Mouse (Mus musculus) erythroblast, embryonic 14.5 days (primary cell): ENCODE measurements around the gene Ticrr. TPM values are rescaled to one million over a fixed set of nuclear protein-coding genes. Genes with fewer than 3 reads are reported as not detected.

Experiments
- H3K27me3 ChIP-seq: 2 replicates; pipeline ENCODE4 v1.6.1; 2012; ENCODE audit warnings: inconsistent platforms; ENCODE audit not compliant: control insufficient read depth
- H3K36me3 ChIP-seq: 2 replicates; pipeline ENCODE4 v1.6.1; 2012; ENCODE audit warnings: mild to moderate bottlenecking, inconsistent platforms; ENCODE audit not compliant: control insufficient read depth
- H3K4me1 ChIP-seq: 2 replicates; pipeline ENCODE4 v1.6.1; 2012; ENCODE audit warnings: inconsistent platforms; ENCODE audit not compliant: control insufficient read depth
- H3K4me3 ChIP-seq: replicated peaks from 2 replicates; pipeline ENCODE3; 2012; ENCODE audit warnings: moderate library complexity, mild to moderate bottlenecking, inconsistent platforms
- H3K9me3 ChIP-seq: 2 replicates; pipeline ENCODE4 v1.6.1; 2012; ENCODE audit warnings: low read length, inconsistent platforms, mixed read lengths; ENCODE audit not compliant: control insufficient read depth
- GATA1 ChIP-seq: IDR thresholded peaks from 2 replicates; pipeline ENCODE4 v1.6.1; 2012; ENCODE audit warnings: low read length, inconsistent platforms, mixed read lengths
- TAL1 ChIP-seq: IDR thresholded peaks from 3 replicates; pipeline ENCODE4 v1.6.1; 2012; ENCODE audit warnings: low read length, inconsistent platforms, mixed read lengths
- polyA plus RNA-seq: library from polyadenylated mRNA; stranded (reverse); fragments of >175 nt; gene quantifications from 2 replicates; pipeline ENCODE4 v1.2.3, GENCODE M21; 2012

Gene Ticrr
- polyA plus RNA-seq, 1 experiment: 1.7 TPM

DNA sequence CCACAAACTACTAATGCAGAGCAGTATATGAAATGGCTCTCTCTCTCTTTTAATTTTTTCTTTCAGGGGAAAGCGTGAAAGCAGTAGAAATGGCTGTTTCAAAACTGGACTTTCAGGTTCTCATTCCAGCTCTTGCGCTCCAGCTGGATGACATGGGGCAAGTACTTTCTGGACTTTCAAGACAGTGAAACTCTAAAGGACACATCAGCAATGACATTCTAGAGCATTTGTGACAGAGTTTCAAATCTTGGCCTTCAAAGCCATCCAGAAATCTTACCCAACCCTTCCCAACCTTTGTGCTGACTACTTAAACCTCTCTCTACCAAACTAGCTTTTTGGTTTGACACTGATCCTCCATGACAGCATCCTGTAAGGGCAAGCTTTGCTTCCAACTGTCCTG lies 78.9 kb downstream of the Ticrr start:
- no peak for TF ChIP-seq TAL1
- no peak for TF ChIP-seq GATA1
- Histone ChIP-seq H3K9me3 (no peaks in the 10 kb centered on the region), H3K36me3 (no peaks in the 10 kb centered on the region; the same call in 1 of the 2 replicates), H3K4me1 (peaks cover 10% of the 10 kb centered on the region), H3K4me3 (no peak overlapping the region), H3K27me3 (no peaks in the 10 kb centered on the region)

DNA sequence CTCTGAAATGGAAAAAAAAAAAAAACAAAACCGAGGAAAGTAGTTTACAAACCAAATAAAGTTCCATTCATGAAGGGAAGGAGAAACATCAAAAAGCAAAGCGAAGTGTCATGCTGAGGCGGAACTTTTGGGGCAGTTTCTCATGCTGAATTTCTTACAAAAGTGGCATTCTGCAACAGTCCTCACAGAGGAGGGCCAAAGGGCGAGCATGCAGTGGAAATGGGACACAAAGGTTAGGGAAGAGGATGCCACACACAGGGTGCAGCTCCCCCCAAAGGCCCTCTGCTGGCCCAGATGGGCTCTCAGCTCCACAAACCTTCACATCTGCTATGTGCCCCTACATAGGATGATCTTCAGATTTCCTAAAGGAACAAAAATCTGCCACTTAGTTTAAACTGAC lies 80.3 kb downstream of the Ticrr start:
- no peak for TF ChIP-seq TAL1
- no peak for TF ChIP-seq GATA1
- Histone ChIP-seq H3K36me3 (no peaks in the 10 kb centered on the region; the same call in 1 of the 2 replicates), H3K4me1 (peaks cover 10% of the 10 kb centered on the region)

DNA sequence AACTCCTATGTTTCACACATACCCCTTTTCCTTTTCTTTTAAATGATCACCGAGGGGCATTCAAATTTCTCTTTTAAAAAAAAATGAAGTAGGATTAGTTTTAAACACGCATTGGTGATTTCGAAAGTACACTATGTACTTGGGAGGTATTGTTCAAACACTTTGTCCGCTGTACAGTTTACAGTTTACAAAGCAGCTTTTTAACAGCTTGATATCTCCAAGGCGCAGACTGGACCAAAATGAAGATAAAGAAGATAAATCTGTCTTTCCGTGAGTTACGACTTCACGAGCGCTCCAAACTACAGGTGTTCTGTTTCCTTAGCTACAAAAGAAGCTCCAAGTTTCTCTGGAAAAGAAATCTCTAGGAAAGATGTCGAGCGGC lies 82.3 kb downstream of the Ticrr start:
- Histone ChIP-seq H3K4me1 (peaks cover 10% of the 10 kb centered on the region), H3K27me3 (no peaks in the 10 kb centered on the region)
- TF ChIP-seq GATA1 (no peak), TAL1 (no peak)

More for the DNA sequence above, 80.3 kb downstream of the Ticrr start:
- Histone ChIP-seq H3K9me3 (no peaks in the 10 kb centered on the region), H3K4me3 (no peak overlapping the region), H3K27me3 (no peaks in the 10 kb centered on the region)

DNA sequence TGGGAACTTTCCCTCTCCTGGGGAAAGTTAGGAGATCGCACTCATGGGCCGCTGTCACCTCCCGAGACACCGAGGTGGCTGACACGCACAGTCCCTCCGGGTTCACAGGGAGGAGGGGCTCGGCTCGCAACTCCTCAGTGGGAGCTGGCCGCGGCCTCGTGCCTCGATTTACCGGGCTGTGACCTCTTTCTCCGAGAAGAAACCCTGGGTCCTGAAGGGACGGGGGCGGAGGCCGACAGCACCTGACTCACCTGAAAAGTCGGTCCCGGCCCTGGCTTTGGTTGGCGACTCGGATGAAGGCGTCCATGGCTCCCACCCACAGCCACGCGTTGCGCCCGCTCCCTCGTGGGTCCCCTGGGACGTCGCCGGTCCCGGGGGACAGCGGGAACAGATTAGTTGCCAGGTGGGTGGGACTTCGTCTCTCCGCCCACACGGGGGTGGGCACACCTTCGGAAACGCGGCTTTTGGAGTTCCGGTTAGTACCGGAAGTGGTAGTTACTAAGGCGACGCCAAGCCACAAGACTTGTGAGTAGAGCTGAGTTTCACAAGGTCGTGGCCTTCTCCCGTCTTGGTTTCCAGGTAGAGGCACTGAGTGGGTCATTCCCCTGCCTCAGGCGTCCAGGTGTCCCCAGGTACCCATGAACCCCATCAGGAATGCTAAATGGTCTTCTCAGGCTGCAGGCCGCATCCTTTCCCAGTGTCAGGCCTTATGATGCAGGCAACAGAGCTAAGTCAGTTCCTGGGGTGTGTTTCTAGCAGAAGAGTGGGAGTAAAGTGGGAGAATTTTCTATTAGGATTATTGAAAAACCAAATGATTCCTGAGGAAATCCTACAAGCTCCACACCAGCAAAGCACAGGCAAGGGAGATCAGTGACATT lies 82.9 kb downstream of the Ticrr start, which contains the start of the genes Pex11a and Wdr93:
Gene Pex11a, minus strand, starts transcription at position 473 of the 878 bp plus-strand sequence.
Gene Wdr93, plus strand, starts transcription at position 505 of the 878 bp plus-strand sequence.
- Histone ChIP-seq H3K4me1 (peaks cover 10% of the 10 kb centered on the region), H3K4me3 (peak within 1 kb of the TSS; percentile 66), H3K36me3 (no peaks in the 10 kb centered on the region), H3K9me3 (no peaks in the 10 kb centered on the region), H3K27me3 (no peaks in the 10 kb centered on the region)
- no peak for TF ChIP-seq TAL1
- no peak for TF ChIP-seq GATA1

More for the DNA sequence above, 82.3 kb downstream of the Ticrr start:
- H3K36me3 ChIP-seq: no peaks in the 10 kb centered on the region
- H3K4me3 ChIP-seq: peak overlapping the region; percentile 66
- no peaks in the 10 kb centered on the region for H3K9me3 ChIP-seq

DNA sequence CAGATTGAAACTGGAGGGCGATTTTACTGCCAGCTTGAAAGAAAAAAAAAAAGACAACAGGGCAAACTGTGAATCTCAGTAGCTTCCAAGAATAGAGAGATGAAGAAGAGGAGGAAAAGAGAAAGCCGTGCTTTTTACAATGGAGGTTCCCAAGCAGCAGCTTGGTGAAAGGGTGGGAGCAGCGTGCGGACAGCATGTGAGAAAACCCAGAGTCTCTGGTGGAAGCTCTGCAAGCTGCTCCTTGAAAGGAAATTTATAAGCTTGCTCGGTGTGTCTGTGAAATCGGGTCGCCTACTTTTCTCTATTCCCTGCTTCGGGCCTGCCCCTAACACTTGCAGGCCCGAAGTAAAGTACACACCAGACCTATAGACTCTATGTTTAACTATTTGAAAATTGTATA lies 84.1 kb downstream of the Ticrr start:
- Histone ChIP-seq H3K36me3 (no peaks in the 10 kb centered on the region), H3K27me3 (no peaks in the 10 kb centered on the region), H3K4me1 (peaks cover 10% of the 10 kb centered on the region), H3K4me3 (no peak overlapping the region), H3K9me3 (no peaks in the 10 kb centered on the region)
- TF ChIP-seq TAL1 (no peak), GATA1 (no peak)

DNA sequence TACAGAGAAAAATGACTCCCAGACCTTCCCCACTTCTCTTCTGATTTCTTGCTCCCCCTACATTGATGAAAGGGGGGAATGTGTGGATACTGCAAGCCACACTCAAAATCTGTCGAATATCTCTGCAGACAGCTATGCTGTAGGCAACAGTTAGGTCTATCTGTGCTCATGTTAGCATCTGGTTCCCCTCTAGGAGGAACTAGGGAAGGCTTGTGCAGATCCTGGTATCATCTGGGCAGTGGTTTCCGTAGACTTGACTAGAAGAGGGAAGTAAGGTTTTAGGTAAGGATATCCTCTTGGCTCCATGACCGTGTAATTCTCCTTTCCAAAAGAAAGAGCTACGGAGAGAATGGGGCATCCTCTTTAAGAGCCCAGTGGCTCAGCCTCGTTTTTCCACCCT lies 84.6 kb downstream of the Ticrr start:
- no peaks in the 10 kb centered on the region for H3K36me3 ChIP-seq
- H3K27me3 ChIP-seq: no peaks in the 10 kb centered on the region
- H3K4me1 ChIP-seq: peaks cover 10% of the 10 kb centered on the region
- H3K9me3 ChIP-seq: no peaks in the 10 kb centered on the region
- H3K4me3 ChIP-seq: no peak overlapping the region
- no peak for TF ChIP-seq GATA1

DNA sequence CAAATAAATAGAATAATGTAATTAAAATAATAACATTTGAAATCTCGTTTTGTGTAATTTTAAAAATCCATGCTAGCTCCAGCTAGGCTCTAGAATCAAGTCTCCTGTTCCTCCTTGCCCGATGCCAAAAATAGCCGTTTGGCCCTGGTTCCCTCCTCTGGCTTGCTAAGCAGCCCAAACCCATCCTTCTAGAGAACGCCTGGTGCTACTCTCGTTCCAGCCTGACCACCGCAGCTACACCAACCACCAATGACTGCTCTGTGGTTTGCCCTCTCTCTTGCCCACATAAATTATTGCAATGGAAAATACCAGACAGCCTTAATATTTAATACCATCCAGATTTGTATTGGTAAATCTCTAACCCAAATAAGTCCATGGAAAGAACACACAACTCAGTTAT lies 87.7 kb downstream of the Ticrr start:
- no peaks in the 10 kb centered on the region for H3K27me3 ChIP-seq
- no peak overlapping the region for H3K4me3 ChIP-seq
- no peaks in the 10 kb centered on the region for H3K36me3 ChIP-seq
- no peaks in the 10 kb centered on the region for H3K9me3 ChIP-seq
- peaks cover 6% of the 10 kb centered on the region for H3K4me1 ChIP-seq
- TF ChIP-seq TAL1 (no peak), GATA1 (no peak)

Other genes with a start within 250 kb of the Ticrr start
- gene Polg, start 193.8 kb upstream of the Ticrr start, polyA plus RNA-seq: 1.5 TPM in 2 replicates
- gene Rhcg, start 42.5 kb upstream of the Ticrr start, polyA plus RNA-seq: 0.08 and 0.28 TPM in 2 replicates
- gene Kif7, start 55.5 kb downstream of the Ticrr start, polyA plus RNA-seq: 0.01 and 0.05 TPM in 2 replicates
- gene Plin1, start 72.7 kb downstream of the Ticrr start, polyA plus RNA-seq: not detected in 2 replicates
- gene Pex11a, start 82.9 kb downstream of the Ticrr start, polyA plus RNA-seq: not detected in 2 replicates
- gene Wdr93, start 83.0 kb downstream of the Ticrr start, polyA plus RNA-seq: not detected in 2 replicates
- 0.04 TPM in 1 of 2 replicates, not detected in the other for gene Mesp1, start 133.6 kb downstream of the Ticrr start, polyA plus RNA-seq
- gene Mesp2, start 150.5 kb downstream of the Ticrr start, polyA plus RNA-seq: not detected in 2 replicates
- gene Anpep, start 200.9 kb downstream of the Ticrr start, polyA plus RNA-seq: 0.02 and 0.03 TPM in 2 replicates